Mouse (Mus musculus): ENCODE measurements around the gene Itgb8. TPM values are rescaled to one million over a fixed set of nuclear protein-coding genes. Genes with fewer than 3 reads are reported as not detected.

Gene Itgb8
- polyA plus RNA-seq, 1 experiment from 2014 or later, result 6.6 TPM

DNA sequence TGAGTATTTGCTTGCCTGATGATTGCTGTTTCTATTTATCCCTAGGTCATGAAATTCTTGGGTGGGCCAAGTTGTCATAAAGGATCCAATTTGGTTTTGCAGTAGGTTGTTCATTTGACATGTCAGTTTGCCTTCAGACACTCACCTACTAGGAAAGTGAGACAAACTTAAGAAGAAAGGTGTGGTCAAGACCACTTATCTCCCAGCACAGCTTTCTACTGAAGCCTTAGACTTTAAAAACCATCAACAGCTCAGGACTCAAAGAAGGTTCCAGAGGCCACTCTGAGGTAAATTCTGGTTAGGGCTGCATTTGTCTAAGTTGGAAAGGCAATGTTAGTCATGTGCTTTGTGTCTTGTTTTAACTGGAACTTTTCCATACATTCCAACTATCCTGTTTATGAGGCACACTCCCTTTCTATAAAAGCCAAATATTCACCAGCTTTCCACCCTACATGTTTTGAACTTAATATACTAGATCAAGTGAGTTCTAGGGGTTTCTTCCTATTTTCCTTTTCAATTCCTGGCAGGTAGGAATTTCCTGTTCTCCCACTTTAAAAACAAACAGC is 20.8 kb downstream of the Itgb8 start:
- Histone ChIP-seq H3K27me3 (ENCODE audit: control insufficient read depth, insufficient read depth, low read length) (no peaks in the 10 kb centered on the region), H3K9me3 (ENCODE audit: control insufficient read depth, low read depth, low read length) (no peaks in the 10 kb centered on the region), H3K36me3 (ENCODE audit: control insufficient read depth, insufficient read depth, low read length) (no peaks in the 10 kb centered on the region), H3K4me2 (replicated peaks; ENCODE audit: low read depth, low read length) (no peak overlapping the region), H3K27ac (ENCODE audit: low read length) (no peak overlapping the region), H3K4me3 (ENCODE audit: low read depth, low read length) (no peak overlapping the region), H3K9ac (replicated peaks; ENCODE audit: low read depth, low read length) (no peak overlapping the region), H3K4me1 (ENCODE audit: control insufficient read depth, insufficient read depth, low read length) (no peaks in the 10 kb centered on the region)
- ATAC-seq (ENCODE audit: insufficient number of reproducible peaks, insufficient read depth, low FRiP score, low read depth), result no peak

- 97% methylated on average over 3 of the region's 3 CpGs for WGBS
- Histone ChIP-seq H3K4me1 (ENCODE audit: control insufficient read depth, insufficient read depth, low read length) (no peaks in the 10 kb centered on the region), H3K4me2 (replicated peaks; ENCODE audit: low read depth, low read length) (no peak overlapping the region), H3K9me3 (ENCODE audit: control insufficient read depth, low read depth, low read length) (no peaks in the 10 kb centered on the region), H3K36me3 (ENCODE audit: control insufficient read depth, insufficient read depth, low read length) (no peaks in the 10 kb centered on the region), H3K9ac (replicated peaks; ENCODE audit: low read depth, low read length) (no peak overlapping the region), H3K27ac (ENCODE audit: low read length) (no peak overlapping the region), H3K27me3 (ENCODE audit: control insufficient read depth, insufficient read depth, low read length) (no peaks in the 10 kb centered on the region), H3K4me3 (ENCODE audit: low read depth, low read length) (no peak overlapping the region)
- no peak for ATAC-seq (ENCODE audit: insufficient number of reproducible peaks, insufficient read depth, low FRiP score, low read depth)
These were observed 23.4 kb downstream of the Itgb8 start for GRCm38 (mm10) chr12:119215225-119215624.

DNA sequence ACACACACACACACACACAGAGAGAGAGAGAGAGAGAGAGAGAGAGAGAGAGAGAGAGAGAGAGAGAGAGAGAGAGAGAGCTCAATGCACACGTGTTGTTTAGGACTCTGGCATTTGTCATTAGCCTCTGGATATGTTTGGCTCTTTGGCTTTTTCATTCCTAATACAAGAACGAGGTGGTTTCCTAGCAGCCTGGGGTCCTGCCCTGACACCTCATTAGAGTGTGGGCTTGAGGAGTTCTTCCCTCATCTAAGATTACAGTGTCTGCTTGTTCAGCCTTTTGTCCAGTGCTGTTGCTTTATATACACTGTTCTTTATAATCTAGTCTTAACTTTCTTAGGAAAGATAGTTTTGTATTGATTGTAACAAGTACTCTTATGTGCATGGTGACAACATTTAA is 27.1 kb downstream of the Itgb8 start:
- no peaks in the 10 kb centered on the region for H3K27me3 ChIP-seq (ENCODE audit: control insufficient read depth, insufficient read depth, low read length)
- no peak overlapping the region for H3K4me2 ChIP-seq (replicated peaks; ENCODE audit: low read depth, low read length)
- no peaks in the 10 kb centered on the region for H3K36me3 ChIP-seq (ENCODE audit: control insufficient read depth, insufficient read depth, low read length)
- ATAC-seq (ENCODE audit: insufficient number of reproducible peaks, insufficient read depth, low FRiP score, low read depth), result no peak
- no peaks in the 10 kb centered on the region for H3K9me3 ChIP-seq (ENCODE audit: control insufficient read depth, low read depth, low read length)
- no peak overlapping the region for H3K4me3 ChIP-seq (ENCODE audit: low read depth, low read length)
- no peak overlapping the region for H3K27ac ChIP-seq (ENCODE audit: low read length)
- 30% methylated on average over 2 of the region's 2 CpGs for WGBS
- no peaks in the 10 kb centered on the region for H3K4me1 ChIP-seq (ENCODE audit: control insufficient read depth, insufficient read depth, low read length)
- H3K9ac ChIP-seq (replicated peaks; ENCODE audit: low read depth, low read length), result no peak overlapping the region

DNA sequence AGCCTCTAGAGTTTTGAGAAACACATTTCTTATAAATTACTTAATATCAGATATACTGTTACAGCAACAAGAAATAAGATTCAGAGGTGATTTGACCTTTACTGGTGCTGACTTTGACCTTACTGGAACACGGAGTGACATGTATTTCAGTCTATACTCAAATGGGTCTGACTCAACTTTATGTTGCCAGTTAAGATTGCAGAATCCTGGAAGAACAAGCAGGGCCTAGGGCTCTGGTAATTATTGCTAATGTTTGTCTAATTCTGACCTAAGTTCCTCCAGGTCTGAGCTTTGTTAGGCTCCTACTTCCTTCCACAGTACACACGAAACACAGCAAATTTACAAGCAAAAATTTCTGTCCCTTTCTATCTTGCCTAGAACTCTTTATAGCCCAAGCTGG is 28.0 kb downstream of the Itgb8 start:
- ATAC-seq (ENCODE audit: insufficient number of reproducible peaks, insufficient read depth, low FRiP score, low read depth), result no peak
- WGBS, result 76% methylated on average over 2 of the region's 2 CpGs
- Histone ChIP-seq H3K4me3 (ENCODE audit: low read depth, low read length) (no peak overlapping the region), H3K36me3 (ENCODE audit: control insufficient read depth, insufficient read depth, low read length) (no peaks in the 10 kb centered on the region), H3K4me2 (replicated peaks; ENCODE audit: low read depth, low read length) (no peak overlapping the region), H3K27ac (ENCODE audit: low read length) (no peak overlapping the region), H3K27me3 (ENCODE audit: control insufficient read depth, insufficient read depth, low read length) (no peaks in the 10 kb centered on the region), H3K9ac (replicated peaks; ENCODE audit: low read depth, low read length) (no peak overlapping the region), H3K9me3 (ENCODE audit: control insufficient read depth, low read depth, low read length) (no peaks in the 10 kb centered on the region), H3K4me1 (ENCODE audit: control insufficient read depth, insufficient read depth, low read length) (no peaks in the 10 kb centered on the region)

- no peaks in the 10 kb centered on the region for H3K9me3 ChIP-seq (ENCODE audit: control insufficient read depth, low read depth, low read length)
- no peaks in the 10 kb centered on the region for H3K27me3 ChIP-seq (ENCODE audit: control insufficient read depth, insufficient read depth, low read length)
- H3K4me1 ChIP-seq (ENCODE audit: control insufficient read depth, insufficient read depth, low read length), result no peaks in the 10 kb centered on the region
- H3K27ac ChIP-seq (ENCODE audit: low read length), result no peak overlapping the region
- H3K36me3 ChIP-seq (ENCODE audit: control insufficient read depth, insufficient read depth, low read length), result no peaks in the 10 kb centered on the region
- no peak overlapping the region for H3K9ac ChIP-seq (replicated peaks; ENCODE audit: low read depth, low read length)
- no peak overlapping the region for H3K4me3 ChIP-seq (ENCODE audit: low read depth, low read length)
- ATAC-seq (ENCODE audit: insufficient number of reproducible peaks, insufficient read depth, low FRiP score, low read depth), result no peak
- H3K4me2 ChIP-seq (replicated peaks; ENCODE audit: low read depth, low read length), result no peak overlapping the region
- WGBS, result 94% methylated on average over 1 of the region's 1 CpGs
These were observed 28.6 kb downstream of the Itgb8 start for GRCm38 (mm10) chr12:119210073-119210425.

GRCm38 (mm10) chr12:119209384-119210072 is 29.1 kb downstream of the Itgb8 start:
- 93% methylated on average over 2 of the region's 2 CpGs for whole genome bisulfite sequencing
- Histone ChIP-seq H3K4me1 (ENCODE audit: control insufficient read depth, insufficient read depth, low read length) (no peaks in the 10 kb centered on the region), H3K27ac (ENCODE audit: low read length) (no peak overlapping the region), H3K4me3 (ENCODE audit: low read depth, low read length) (no peak overlapping the region), H3K9ac (replicated peaks; ENCODE audit: low read depth, low read length) (no peak overlapping the region), H3K4me2 (replicated peaks; ENCODE audit: low read depth, low read length) (no peak overlapping the region), H3K9me3 (ENCODE audit: control insufficient read depth, low read depth, low read length) (no peaks in the 10 kb centered on the region), H3K36me3 (ENCODE audit: control insufficient read depth, insufficient read depth, low read length) (no peaks in the 10 kb centered on the region), H3K27me3 (ENCODE audit: control insufficient read depth, insufficient read depth, low read length) (no peaks in the 10 kb centered on the region)
- ATAC-seq (ENCODE audit: insufficient number of reproducible peaks, insufficient read depth, low FRiP score, low read depth), result no peak

GRCm38 (mm10) chr12:119207464-119207801 is 31.2 kb downstream of the Itgb8 start:
- ATAC-seq (ENCODE audit: insufficient number of reproducible peaks, insufficient read depth, low FRiP score, low read depth), result no peak
- Histone ChIP-seq H3K36me3 (ENCODE audit: control insufficient read depth, insufficient read depth, low read length) (no peaks in the 10 kb centered on the region), H3K4me1 (ENCODE audit: control insufficient read depth, insufficient read depth, low read length) (no peaks in the 10 kb centered on the region), H3K4me3 (ENCODE audit: low read depth, low read length) (no peak overlapping the region), H3K27ac (ENCODE audit: low read length) (no peak overlapping the region), H3K4me2 (replicated peaks; ENCODE audit: low read depth, low read length) (no peak overlapping the region), H3K27me3 (ENCODE audit: control insufficient read depth, insufficient read depth, low read length) (no peaks in the 10 kb centered on the region), H3K9me3 (ENCODE audit: control insufficient read depth, low read depth, low read length) (no peaks in the 10 kb centered on the region), H3K9ac (replicated peaks; ENCODE audit: low read depth, low read length) (no peak overlapping the region)
- 57% methylated on average over 1 of the region's 1 CpGs for WGBS

GRCm38 (mm10) chr12:119206711-119207463 is 31.7 kb downstream of the Itgb8 start:
- Histone ChIP-seq H3K27ac (ENCODE audit: low read length) (no peak overlapping the region), H3K27me3 (ENCODE audit: control insufficient read depth, insufficient read depth, low read length) (no peaks in the 10 kb centered on the region), H3K9me3 (ENCODE audit: control insufficient read depth, low read depth, low read length) (no peaks in the 10 kb centered on the region), H3K4me2 (replicated peaks; ENCODE audit: low read depth, low read length) (no peak overlapping the region), H3K36me3 (ENCODE audit: control insufficient read depth, insufficient read depth, low read length) (no peaks in the 10 kb centered on the region), H3K9ac (replicated peaks; ENCODE audit: low read depth, low read length) (no peak overlapping the region), H3K4me3 (ENCODE audit: low read depth, low read length) (no peak overlapping the region), H3K4me1 (ENCODE audit: control insufficient read depth, insufficient read depth, low read length) (no peaks in the 10 kb centered on the region)
- WGBS, result 67% methylated on average over 6 of the region's 6 CpGs
- ATAC-seq (ENCODE audit: insufficient number of reproducible peaks, insufficient read depth, low FRiP score, low read depth), result no peak
